Mouse (Mus musculus): Measurements from ENCODE around the gene Evi5l.

The Evi5l gene

GRCm38 (mm10) chr8:4259125-4259804, 92.9 kb downstream of the Evi5l start, which contains the start of gene Ctxn1:
Gene Ctxn1, minus strand, starts transcription at chr8:4259274.
- H3K4me3 ChIP-seq (replicated peaks; ENCODE audit: low read length): peak within 1 kb of the TSS; percentile 84
- TF ChIP-seq CTCF (conservative IDR thresholded peaks at IDR 0.05; ENCODE audit: low read length) (no peak), NANOG (IDR thresholded peaks at IDR 0.05; ENCODE audit: borderline replicate concordance, low read length) (no peak)
- H3K4me1 ChIP-seq (replicated peaks; ENCODE audit: low read depth, low read length): peaks cover 33% of the 10 kb centered on the region
- H3K27me3 ChIP-seq (ENCODE audit: insufficient read depth, low read length): no peaks in the 10 kb centered on the region
- no peaks in the 10 kb centered on the region for H3K9me3 ChIP-seq (ENCODE audit: low read length)
- peaks cover 87% of the 10 kb centered on the region for H3K36me3 ChIP-seq (ENCODE audit: insufficient read depth, low read length)

- H3K9me3 ChIP-seq (ENCODE audit: low read length): no peaks in the 10 kb centered on the region
- H3K4me3 ChIP-seq (replicated peaks; ENCODE audit: low read length): 0 out of 2 replicates have a peak overlapping the region, but pooled peaks have one; percentile 13
- peaks cover 31% of the 10 kb centered on the region for H3K4me1 ChIP-seq (replicated peaks; ENCODE audit: low read depth, low read length)
- TF ChIP-seq CTCF (conservative IDR thresholded peaks at IDR 0.05; ENCODE audit: low read length): no peak
- TF ChIP-seq POU5F1 (IDR thresholded peaks at IDR 0.05; ENCODE audit: borderline replicate concordance, low read length): no peak
- TF ChIP-seq NANOG (IDR thresholded peaks at IDR 0.05; ENCODE audit: borderline replicate concordance, low read length): no peak
- H3K36me3 ChIP-seq (ENCODE audit: insufficient read depth, low read length): peaks cover 87% of the 10 kb centered on the region
- no peaks in the 10 kb centered on the region for H3K27me3 ChIP-seq (ENCODE audit: insufficient read depth, low read length)
These were observed 93.4 kb downstream of the Evi5l start for GRCm38 (mm10) chr8:4259805-4260170.
